Comparison of ENCODE assay signal across 8 mouse cellular contexts in the genomic region with DNA sequence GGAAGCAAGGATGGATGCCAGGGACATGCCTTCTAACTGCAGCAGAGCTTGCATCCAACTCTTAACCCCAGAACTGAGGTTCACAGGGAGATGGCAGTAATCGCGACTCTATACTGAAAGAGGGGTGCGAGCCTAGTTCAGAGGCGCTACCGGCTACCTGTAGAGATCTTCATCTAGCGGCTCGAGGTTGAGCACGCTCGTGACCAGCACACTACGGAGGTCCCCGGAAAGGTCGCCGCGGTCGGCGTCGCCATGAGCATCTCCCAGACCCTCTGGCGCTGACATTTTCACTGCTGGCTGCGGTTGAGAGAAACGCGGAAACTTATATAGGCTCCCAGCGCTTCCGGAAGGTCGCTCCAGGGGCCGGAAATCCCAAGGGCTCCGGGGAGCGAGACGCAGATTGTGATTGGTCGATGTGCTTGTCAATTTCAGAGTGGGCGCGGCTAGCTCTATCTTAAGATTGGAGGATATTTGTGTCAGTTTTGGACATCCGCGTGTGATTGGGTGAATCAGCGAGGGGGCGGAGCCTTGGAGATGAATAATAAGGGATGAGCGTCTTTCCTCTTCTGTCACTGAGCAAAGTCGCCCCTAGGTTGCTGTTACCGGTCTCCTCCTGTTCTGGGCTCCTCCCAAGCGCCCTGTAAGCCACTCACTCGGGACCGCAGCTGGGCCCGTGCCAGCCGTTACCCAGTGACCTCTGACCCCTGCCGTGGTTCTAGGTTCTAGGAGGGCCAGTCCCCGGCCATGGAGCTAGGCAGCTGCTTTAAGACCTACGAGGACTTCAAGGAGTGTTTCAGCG. TPM values are rescaled to one million over a fixed set of nuclear protein-coding genes. Genes with fewer than 3 reads are reported as not detected.
DNase-seq lines count a peak whose midpoint lies in the region; ATAC-seq and TF ChIP-seq lines count a peak whose summit lies in the region.

A gene (minus strand): TSS at position 350 of the 799 bp plus-strand sequence.
A gene (plus strand): TSS at position 566 of the 799 bp plus-strand sequence.

- peaks cover 45% of the 10 kb centered on the region for H3K36me3 ChIP-seq in hindbrain, embryonic 10.5 days
- H3K36me3 ChIP-seq in lung, postnatal 0 days (ENCODE audit: insufficient read depth, low read length): no peaks in the 10 kb centered on the region

- TF ChIP-seq CTCF in lung, postnatal 0 days (IDR thresholded peaks at IDR 0.05): peak; percentile 16

- under 1% methylated on average over 47 of the region's 47 CpGs for WGBS in hindbrain, embryonic 10.5 days
- WGBS in lung, postnatal 0 days: under 1% methylated on average over 47 of the region's 47 CpGs

- peak within 1 kb of the TSS; percentile 85 for H3K4me3 ChIP-seq in hindbrain, embryonic 10.5 days
- H3K4me3 ChIP-seq in lung, postnatal 0 days (ENCODE audit: low read depth, low read length): peak within 1 kb of the TSS; percentile 79

- peak; percentile 99 for DNase-seq in MEL-GATA-1-ER (ENCODE audit: extremely low read depth, low read depth)
- peak; percentile 99 for DNase-seq in cerebellum, adult 8-10 months
- DNase-seq in forelimb bud, embryonic 11.5 days (ENCODE audit: low read depth, low spot score): peak; percentile 99
- peak; percentile 97 for DNase-seq in hindbrain, embryonic 10.5 days (ENCODE audit: low spot score)
- DNase-seq in layer of hippocampus, adult 9-11 months: peak; percentile 98
- DNase-seq in lung, postnatal 0 days (ENCODE audit: low spot score): peak; percentile 98
- peak; percentile 98 for DNase-seq in ovary, postnatal 14 days (ENCODE audit: low spot score)
- peak; percentile 99 for DNase-seq in thymus, postnatal 14 days

- H3K27me3 ChIP-seq in hindbrain, embryonic 10.5 days (ENCODE audit: insufficient read depth, poor library complexity, severe bottlenecking): no peaks in the 10 kb centered on the region
- no peaks in the 10 kb centered on the region for H3K27me3 ChIP-seq in lung, postnatal 0 days (replicated peaks; ENCODE audit: insufficient read depth, low read length)

- H3K4me2 ChIP-seq in lung, postnatal 0 days (replicated peaks; ENCODE audit: low read depth, low read length): peak within 1 kb of the TSS; percentile 63

- H3K9me3 ChIP-seq in hindbrain, embryonic 10.5 days: no peaks in the 10 kb centered on the region
- H3K9me3 ChIP-seq in lung, postnatal 0 days (ENCODE audit: low read length): no peaks in the 10 kb centered on the region

- peak; percentile 69; the same call in 1 of the 2 replicates for TF ChIP-seq EP300 in lung, postnatal 0 days (IDR thresholded peaks at IDR 0.05)

- peak within 1 kb of the TSS; percentile 92 for H3K27ac ChIP-seq in hindbrain, embryonic 10.5 days
- H3K27ac ChIP-seq in lung, postnatal 0 days (ENCODE audit: low read length): peak within 1 kb of the TSS; percentile 78

- ATAC-seq in lung, postnatal 0 days: peak; percentile 98

- peak within 1 kb of the TSS; percentile 70 for H3K9ac ChIP-seq in lung, postnatal 0 days (replicated peaks; ENCODE audit: low read depth)

- H3K4me1 ChIP-seq in hindbrain, embryonic 10.5 days (replicated peaks): peaks cover 27% of the 10 kb centered on the region
- H3K4me1 ChIP-seq in lung, postnatal 0 days (ENCODE audit: insufficient read depth, low read depth, low read length): peaks cover 4% of the 10 kb centered on the region; the same call in 1 of the 2 replicates

RNA-seq across cellular contexts. Expression of the first gene that starts in this region (rescaled TPM):
- 16.5 and 17.7 TPM in 2 replicates for polyA plus RNA-seq in hindbrain, embryonic 10.5 days (2016; fragmentation: Nextera tagmentation; extraction: Ambion mirVana)
- 17.8 and 18.9 TPM in 2 replicates for polyA plus RNA-seq in lung, postnatal 0 days (2015; fragmentation: Nextera tagmentation; extraction: Ambion mirVana)

RNA-seq across cellular contexts. Expression of the second gene that starts in this region (rescaled TPM):
- 9.3 and 12.4 TPM in 2 replicates for polyA plus RNA-seq in hindbrain, embryonic 10.5 days (2016; fragmentation: Nextera tagmentation; extraction: Ambion mirVana)
- 4.3 and 5.3 TPM in 2 replicates for polyA plus RNA-seq in lung, postnatal 0 days (2015; fragmentation: Nextera tagmentation; extraction: Ambion mirVana)

Comparison
In these comparisons a context has a peak if more than half of its experiments do, and no peak if none do; other contexts are left out.
1. Peak in every context shown above with its lines: DNase-seq, ATAC-seq, H3K4me3 ChIP-seq and H3K27ac ChIP-seq.